Mouse (Mus musculus): ENCODE results near the gene Cpsf6. TPM values are rescaled to one million over a fixed set of nuclear protein-coding genes. Genes with fewer than 3 reads are reported as not detected.
"Not testable (repeated sequence)": the region's sequence is repeated elsewhere in the genome, so short reads cannot be mapped to it uniquely, and the experiment has no call there.

Cpsf6 gene
- total and polyA plus RNA-seq, 3 experiments: 177 to 285 (median 244) TPM

DNA sequence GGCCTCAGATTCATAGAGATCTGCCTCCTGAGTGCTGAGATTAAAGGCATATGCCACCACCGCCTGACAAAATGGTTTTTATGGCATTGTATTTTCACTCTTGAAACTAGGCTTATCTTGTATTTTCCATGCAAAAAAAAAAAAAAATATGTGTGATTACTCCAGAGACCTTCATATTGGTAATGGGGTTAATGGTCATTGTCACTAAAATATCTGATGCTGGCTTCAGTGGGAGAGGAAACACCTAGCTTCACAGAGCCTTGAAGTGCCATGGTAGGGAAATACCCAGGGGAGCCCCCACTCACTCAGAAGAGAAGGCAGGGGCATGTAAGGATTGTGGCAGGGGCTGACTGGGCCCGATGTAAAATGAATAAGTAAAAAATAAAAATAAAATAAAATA lies 16.0 kb upstream of the Cpsf6 start:
- DNase-seq (ENCODE audit: low spot score): no peak
- TF ChIP-seq TAL1 (conservative IDR thresholded peaks at IDR 0.05; ENCODE audit: low read depth, low read length) (no peak), CTCF (IDR thresholded peaks at IDR 0.05; ENCODE audit: low read depth, low read length) (no peak), POLR2AphosphoS5 (IDR thresholded peaks at IDR 0.05; ENCODE audit: insufficient replicate concordance, low read depth, low read length) (no peak), GATA2 (IDR thresholded peaks at IDR 0.05; ENCODE audit: borderline replicate concordance, low read depth, low read length) (no peak)
- H3K27me3 ChIP-seq (ENCODE audit: insufficient read depth, low read length): peaks cover 13% of the 10 kb centered on the region; the same call in 1 of the 2 replicates
- H3K9me3 ChIP-seq (replicated peaks): no peaks in the 10 kb centered on the region
- H3K36me3 ChIP-seq (replicated peaks): no peaks in the 10 kb centered on the region
- H3K4me1 ChIP-seq (ENCODE audit: insufficient read depth, low read depth, low read length): peaks cover 12% of the 10 kb centered on the region
- ATAC-seq (ENCODE audit: extremely low read depth, insufficient number of reproducible peaks, low FRiP score, poor library complexity, severe bottlenecking): no peak
- H3K4me3 ChIP-seq (ENCODE audit: low read depth, low read length): no peak overlapping the region

DNA sequence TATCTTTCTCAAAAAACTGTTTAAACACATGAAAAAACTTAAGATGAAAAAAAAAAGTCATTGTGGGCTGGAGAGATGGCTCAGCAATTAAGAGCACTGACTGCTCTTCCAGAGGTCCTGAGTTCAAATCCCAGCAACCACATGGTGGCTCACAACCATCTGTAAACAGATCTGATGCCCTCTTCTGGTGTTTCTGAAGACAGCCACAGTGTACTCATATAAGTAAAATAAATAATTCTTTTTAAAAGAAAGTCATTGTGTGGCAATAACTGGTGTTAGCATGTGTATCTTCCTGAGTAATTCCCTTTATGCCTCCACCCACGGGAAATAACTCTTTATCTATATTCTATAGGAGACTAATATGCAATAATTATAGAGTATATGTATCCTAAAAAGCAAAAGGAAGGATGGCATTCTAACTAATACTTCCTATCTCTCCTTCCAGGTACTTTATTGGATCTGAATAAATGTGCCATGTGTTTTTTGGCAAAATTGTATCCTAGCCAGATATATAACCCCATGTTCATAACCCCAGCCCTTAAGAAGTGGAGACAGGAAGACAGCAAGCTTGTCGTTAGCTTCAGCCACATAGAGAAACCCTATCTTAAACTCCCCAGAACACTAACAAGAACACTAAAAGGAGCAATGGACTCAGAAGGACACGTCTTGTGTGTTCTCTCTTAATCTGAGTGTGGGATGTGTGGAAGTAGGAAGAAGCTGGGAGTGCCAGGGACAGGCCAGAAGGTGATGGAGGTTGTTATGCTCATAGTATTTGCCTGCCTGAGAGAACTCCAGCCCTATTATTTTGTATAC lies 15.1 kb upstream of the Cpsf6 start:
- H3K4me3 ChIP-seq (ENCODE audit: low read depth, low read length): no peak overlapping the region
- DNase-seq (ENCODE audit: low spot score): no peak
- H3K4me1 ChIP-seq (ENCODE audit: insufficient read depth, low read depth, low read length): peaks cover 12% of the 10 kb centered on the region

DNA sequence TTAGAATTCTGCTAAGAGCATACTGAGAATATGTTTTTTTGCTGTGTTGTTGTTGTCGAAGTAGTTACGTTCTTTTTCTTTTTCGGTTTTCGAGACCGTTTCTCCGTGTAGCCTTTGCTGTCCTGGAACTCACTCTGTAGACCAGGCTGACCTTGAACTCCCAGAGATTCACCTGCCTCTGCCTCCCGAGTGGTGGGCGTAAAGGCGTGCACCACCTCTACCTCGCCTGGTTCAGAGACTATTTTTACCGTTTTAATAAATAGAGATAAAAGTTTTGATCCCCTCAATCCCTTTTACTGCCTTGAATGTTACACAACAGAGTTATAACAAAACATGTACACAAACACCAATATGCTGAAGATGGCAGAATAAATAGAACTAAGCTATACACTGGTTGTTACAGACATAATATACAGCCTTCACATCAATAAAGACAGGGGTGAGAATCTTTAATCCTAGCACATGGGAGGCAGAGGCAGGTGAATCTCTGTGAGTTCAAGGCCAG lies 14.1 kb upstream of the Cpsf6 start:
- ATAC-seq (ENCODE audit: extremely low read depth, insufficient number of reproducible peaks, low FRiP score, poor library complexity, severe bottlenecking) (no peak), DNase-seq (ENCODE audit: low spot score) (no peak)
- peak overlapping the region; percentile 52; the same call in 1 of the 2 replicates for H3K4me3 ChIP-seq (ENCODE audit: low read depth, low read length)
- H3K4me1 ChIP-seq (ENCODE audit: insufficient read depth, low read depth, low read length): peaks cover 12% of the 10 kb centered on the region
- TF ChIP-seq CTCF (IDR thresholded peaks at IDR 0.05; ENCODE audit: low read depth, low read length): no peak
- TF ChIP-seq GATA1 (IDR thresholded peaks at IDR 0.05; ENCODE audit: borderline replicate concordance, low read length): no peak
- no peak for TF ChIP-seq TAL1 (conservative IDR thresholded peaks at IDR 0.05; ENCODE audit: low read depth, low read length)
- TF ChIP-seq GATA2 (IDR thresholded peaks at IDR 0.05; ENCODE audit: borderline replicate concordance, low read depth, low read length): no peak
- no peak for TF ChIP-seq POLR2AphosphoS5 (IDR thresholded peaks at IDR 0.05; ENCODE audit: insufficient replicate concordance, low read depth, low read length)
- peaks cover 17% of the 10 kb centered on the region; the same call in 1 of the 2 replicates for H3K27me3 ChIP-seq (ENCODE audit: insufficient read depth, low read length)
- no peaks in the 10 kb centered on the region for H3K36me3 ChIP-seq (replicated peaks)
- H3K9me3 ChIP-seq (replicated peaks): no peaks in the 10 kb centered on the region

More for the DNA sequence above, 15.1 kb upstream of the Cpsf6 start:
- no peak for ATAC-seq (ENCODE audit: extremely low read depth, insufficient number of reproducible peaks, low FRiP score, poor library complexity, severe bottlenecking)
- H3K36me3 ChIP-seq (replicated peaks): no peaks in the 10 kb centered on the region
- TF ChIP-seq CTCF (IDR thresholded peaks at IDR 0.05; ENCODE audit: low read depth, low read length) (no peak), GATA1 (IDR thresholded peaks at IDR 0.05; ENCODE audit: borderline replicate concordance, low read length) (no peak), POLR2AphosphoS5 (IDR thresholded peaks at IDR 0.05; ENCODE audit: insufficient replicate concordance, low read depth, low read length) (no peak), TAL1 (conservative IDR thresholded peaks at IDR 0.05; ENCODE audit: low read depth, low read length) (no peak), GATA2 (IDR thresholded peaks at IDR 0.05; ENCODE audit: borderline replicate concordance, low read depth, low read length) (no peak)
- peaks cover 15% of the 10 kb centered on the region; the same call in 1 of the 2 replicates for H3K27me3 ChIP-seq (ENCODE audit: insufficient read depth, low read length)
- H3K9me3 ChIP-seq (replicated peaks): no peaks in the 10 kb centered on the region

DNA sequence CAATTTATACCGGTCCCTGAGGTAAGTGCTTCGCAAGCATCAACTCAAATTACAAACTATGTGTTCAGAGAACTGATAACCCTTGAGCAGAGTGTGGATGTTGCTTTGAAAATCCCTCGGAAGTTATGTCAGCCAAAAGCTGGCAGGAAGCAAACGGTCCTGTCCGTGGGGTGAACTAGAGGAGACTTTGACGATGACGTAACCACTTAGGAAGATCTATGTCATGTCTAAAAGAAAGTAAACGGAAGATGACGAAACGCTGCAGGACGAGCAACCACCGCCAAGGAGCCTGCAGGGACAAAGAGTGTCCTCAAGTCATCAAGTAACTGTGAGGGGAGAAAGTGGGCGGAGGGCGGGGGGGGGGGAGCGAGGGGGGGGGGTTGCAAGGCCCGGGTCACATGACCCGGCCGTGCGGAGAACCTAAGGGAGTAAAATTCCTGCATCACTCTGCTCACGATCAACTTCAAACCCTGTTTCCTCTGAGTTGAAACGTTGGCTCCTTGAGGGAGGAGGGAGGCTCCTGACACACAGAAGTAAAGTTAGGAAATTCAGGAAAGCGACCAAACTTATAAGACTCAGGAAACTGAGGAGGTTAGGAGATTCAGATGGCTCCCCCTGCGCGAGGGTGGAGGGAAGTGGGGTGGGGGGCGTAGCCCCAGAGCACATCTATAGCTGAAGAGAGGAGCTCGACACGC lies 13.5 kb upstream of the Cpsf6 start:
- TF ChIP-seq TAL1 (conservative IDR thresholded peaks at IDR 0.05; ENCODE audit: low read depth, low read length) (no peak), POLR2AphosphoS5 (IDR thresholded peaks at IDR 0.05; ENCODE audit: insufficient replicate concordance, low read depth, low read length) (no peak), CTCF (IDR thresholded peaks at IDR 0.05; ENCODE audit: low read depth, low read length) (no peak), GATA2 (IDR thresholded peaks at IDR 0.05; ENCODE audit: borderline replicate concordance, low read depth, low read length) (no peak), GATA1 (IDR thresholded peaks at IDR 0.05; ENCODE audit: borderline replicate concordance, low read length) (no peak)
- Histone ChIP-seq H3K9me3 (replicated peaks) (no peaks in the 10 kb centered on the region), H3K4me3 (ENCODE audit: low read depth, low read length) (peak overlapping the region; percentile 52; the same call in 1 of the 2 replicates), H3K27me3 (ENCODE audit: insufficient read depth, low read length) (peaks cover 12% of the 10 kb centered on the region; the same call in 1 of the 2 replicates), H3K36me3 (replicated peaks) (no peaks in the 10 kb centered on the region), H3K4me1 (ENCODE audit: insufficient read depth, low read depth, low read length) (peaks cover 12% of the 10 kb centered on the region)
- DNase-seq (ENCODE audit: low spot score) (peak; percentile 39), ATAC-seq (ENCODE audit: extremely low read depth, insufficient number of reproducible peaks, low FRiP score, poor library complexity, severe bottlenecking) (peak; percentile 89)

DNA sequence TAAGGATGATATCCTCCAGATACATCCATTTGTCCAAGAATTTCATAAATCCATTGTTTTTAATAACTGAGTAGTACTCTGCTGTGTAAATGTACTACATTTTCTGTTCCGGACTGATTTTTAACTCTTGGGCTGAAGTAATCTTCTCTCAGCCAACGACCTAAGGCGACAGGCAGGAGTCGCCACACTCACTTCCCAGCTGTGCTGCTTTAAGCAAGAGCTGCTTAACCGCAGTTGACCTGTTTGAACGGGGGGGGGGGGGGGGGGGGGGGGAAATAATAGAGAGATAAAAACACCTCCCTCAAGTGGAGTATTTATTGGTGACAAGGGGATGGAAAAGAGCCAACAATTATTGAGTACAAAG lies 13.0 kb upstream of the Cpsf6 start:
- Histone ChIP-seq H3K4me3 (ENCODE audit: low read depth, low read length) (peak overlapping the region; percentile 52; the same call in 1 of the 2 replicates), H3K9me3 (replicated peaks) (no peaks in the 10 kb centered on the region), H3K4me1 (ENCODE audit: insufficient read depth, low read depth, low read length) (peaks cover 9% of the 10 kb centered on the region), H3K27me3 (ENCODE audit: insufficient read depth, low read length) (peaks cover 7% of the 10 kb centered on the region; the same call in 1 of the 2 replicates), H3K36me3 (replicated peaks) (no peaks in the 10 kb centered on the region)
- ATAC-seq (ENCODE audit: extremely low read depth, insufficient number of reproducible peaks, low FRiP score, poor library complexity, severe bottlenecking): no peak
- TF ChIP-seq GATA1 (IDR thresholded peaks at IDR 0.05; ENCODE audit: borderline replicate concordance, low read length) (no peak), CTCF (IDR thresholded peaks at IDR 0.05; ENCODE audit: low read depth, low read length) (no peak), GATA2 (IDR thresholded peaks at IDR 0.05; ENCODE audit: borderline replicate concordance, low read depth, low read length) (no peak), POLR2AphosphoS5 (IDR thresholded peaks at IDR 0.05; ENCODE audit: insufficient replicate concordance, low read depth, low read length) (no peak), TAL1 (conservative IDR thresholded peaks at IDR 0.05; ENCODE audit: low read depth, low read length) (no peak)
- no peak for DNase-seq (ENCODE audit: low spot score)

DNA sequence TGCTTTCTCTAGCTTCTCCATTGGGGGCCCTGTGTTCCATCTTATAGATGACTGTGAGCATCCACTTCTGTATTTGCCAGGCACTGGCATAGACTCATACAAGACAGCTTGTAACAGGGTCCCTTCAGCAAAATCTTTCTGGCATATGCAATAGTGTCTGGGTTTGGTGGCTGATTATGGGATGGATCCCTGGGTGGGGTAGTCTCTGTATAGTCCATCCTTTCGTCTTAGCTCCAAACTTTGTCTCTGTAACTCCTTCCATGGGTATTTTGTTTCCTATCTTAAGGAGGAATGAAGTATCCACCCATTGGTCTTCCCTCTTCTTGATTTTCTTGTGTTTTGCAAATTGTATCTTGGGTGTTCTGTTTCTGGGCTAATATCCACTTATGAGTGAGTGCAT lies 12.6 kb upstream of the Cpsf6 start:
- not testable (repeated sequence) for H3K27me3 ChIP-seq (ENCODE audit: insufficient read depth, low read length); DNase-seq (ENCODE audit: low spot score); H3K4me3 ChIP-seq (ENCODE audit: low read depth, low read length); H3K9me3 ChIP-seq (replicated peaks); H3K4me1 ChIP-seq (ENCODE audit: insufficient read depth, low read depth, low read length); ATAC-seq (ENCODE audit: extremely low read depth, insufficient number of reproducible peaks, low FRiP score, poor library complexity, severe bottlenecking); H3K36me3 ChIP-seq (replicated peaks)
